Mouse (Mus musculus): Measurements from ENCODE around the gene Ackr1. TPM values are rescaled to one million over a fixed set of nuclear protein-coding genes. Genes with fewer than 3 reads are reported as not detected.
A peak's percentile ranks its signal among the peaks of the same experiment; 100 is the strongest.
"Not testable (repeated sequence)": the region's sequence is repeated elsewhere in the genome, so short reads cannot be mapped to it uniquely, and the experiment has no call there.

Ackr1 gene
- total RNA-seq, 2 experiments from 2014 or later, result 1.6 to 2.8 TPM

DNA sequence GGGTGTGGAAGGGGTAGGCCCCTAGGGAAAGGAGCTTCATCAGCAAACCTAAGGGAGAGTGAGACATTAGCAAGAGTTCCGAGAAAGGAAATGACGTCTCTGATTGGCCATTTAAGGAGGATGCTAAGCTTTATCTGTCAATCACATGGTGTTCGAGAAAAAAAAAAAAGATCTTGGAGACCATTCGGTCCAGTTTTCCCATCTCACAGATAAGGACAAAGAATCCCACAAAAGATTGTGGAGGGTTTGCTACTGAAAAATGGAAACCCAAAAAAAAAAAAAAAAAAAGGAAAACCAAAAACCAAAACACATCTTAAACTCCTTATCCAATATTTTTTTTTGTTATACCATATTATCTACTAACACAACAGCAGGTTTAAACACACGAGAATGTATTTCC is 15.6 kb upstream of the Ackr1 start:
- no peak for DNase-seq

DNA sequence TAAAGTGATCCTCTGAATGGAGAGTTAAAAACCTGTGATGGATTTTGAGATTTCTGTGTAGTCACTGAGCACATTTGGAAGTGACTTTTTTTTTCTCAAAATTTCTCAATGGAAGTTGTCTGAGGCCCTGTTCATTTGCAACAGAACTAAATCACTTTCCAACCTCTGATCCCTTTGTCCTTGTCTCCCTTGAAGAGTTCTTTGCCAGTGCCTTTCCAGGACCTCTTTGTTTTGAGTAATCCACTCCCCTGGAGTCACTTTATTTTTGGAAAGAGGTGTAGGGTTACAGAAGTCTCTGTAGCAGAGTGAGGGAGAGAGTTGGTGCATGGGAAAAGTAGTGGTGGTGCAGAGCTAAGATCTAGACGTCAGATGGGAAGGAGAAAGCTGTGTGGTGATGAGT is 15.0 kb upstream of the Ackr1 start:
- no peak for DNase-seq

- DNase-seq, result no peak
Observed at GRCm38 (mm10) chr1:173345112-173345511, 11.6 kb upstream of the Ackr1 start.

GRCm38 (mm10) chr1:173343934-173344333 is 10.4 kb upstream of the Ackr1 start:
- no peak for DNase-seq

DNA sequence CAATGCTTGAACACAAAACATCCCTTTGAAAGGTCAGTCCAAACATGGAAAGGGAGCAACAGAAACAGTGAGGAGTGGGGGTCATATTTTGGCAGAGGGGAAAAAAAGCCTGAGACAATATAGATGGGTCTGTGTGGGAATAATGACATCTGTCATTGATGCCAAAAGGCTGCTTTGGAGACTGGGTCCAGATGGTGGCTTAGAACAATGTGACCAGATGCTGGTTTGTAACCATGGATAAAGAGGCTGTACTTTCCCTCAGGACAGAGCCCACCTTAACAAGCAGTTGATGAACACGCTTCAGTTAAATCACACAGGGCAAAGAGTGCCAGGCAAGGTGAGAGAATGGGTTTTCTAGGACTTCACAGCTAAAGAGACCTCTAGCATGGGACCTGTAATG is 8.9 kb upstream of the Ackr1 start:
- no peak for DNase-seq

DNA sequence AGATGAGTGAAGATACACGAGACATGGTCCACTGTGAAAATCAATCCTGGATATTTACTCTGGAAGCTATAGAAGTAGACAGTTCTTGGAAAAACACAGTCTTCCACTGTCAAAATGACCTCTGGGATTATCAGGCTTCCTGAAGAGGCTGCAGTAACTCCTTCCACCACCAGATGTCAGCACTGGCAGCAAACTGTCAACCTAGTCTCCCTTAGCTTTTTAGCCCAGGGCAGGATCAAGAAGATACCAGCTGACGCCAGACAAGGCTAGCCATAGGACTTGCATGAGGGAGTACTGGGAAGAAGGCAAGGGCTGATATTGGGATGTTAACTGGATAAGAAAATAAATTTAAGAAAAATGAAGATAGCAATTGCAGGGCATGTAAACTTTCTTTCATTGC is 6.0 kb upstream of the Ackr1 start:
- peak; percentile 39 to 59 for DNase-seq

GRCm38 (mm10) chr1:173337008-173337407 is 3.5 kb upstream of the Ackr1 start:
- no peak for DNase-seq

GRCm38 (mm10) chr1:173335903-173336302 is 2.4 kb upstream of the Ackr1 start:
- DNase-seq, result no peak

- DNase-seq, result no peak
Observed at GRCm38 (mm10) chr1:173332418-173332817, 1.1 kb downstream of the Ackr1 start.

GRCm38 (mm10) chr1:173329743-173330142 is 3.8 kb downstream of the Ackr1 start:
- DNase-seq, result no peak

- no peak for DNase-seq
Observed at GRCm38 (mm10) chr1:173329185-173329584, 4.4 kb downstream of the Ackr1 start.

GRCm38 (mm10) chr1:173328446-173328845 is 5.1 kb downstream of the Ackr1 start:
- no peak for DNase-seq

GRCm38 (mm10) chr1:173326552-173326951 is 7.0 kb downstream of the Ackr1 start:
- DNase-seq, result no peak

DNA sequence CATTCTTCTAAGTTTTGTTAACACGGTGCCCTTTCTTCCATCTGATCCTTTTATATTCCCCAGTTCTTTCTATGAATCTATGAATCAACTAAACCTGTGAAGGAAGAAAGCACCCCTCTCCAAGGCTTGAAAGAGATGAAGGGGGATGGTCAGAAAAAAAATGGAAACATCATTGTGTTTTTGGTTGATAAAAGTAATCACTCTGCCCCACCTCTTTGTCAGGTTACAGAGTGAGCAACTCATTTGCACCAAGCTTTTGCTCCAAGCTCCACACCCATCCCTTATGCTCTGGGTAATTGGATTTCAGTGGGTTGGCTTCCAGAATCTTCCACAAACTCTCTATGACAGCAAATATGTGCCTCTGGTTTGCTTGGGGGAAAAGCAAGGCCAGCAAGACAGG is 8.2 kb downstream of the Ackr1 start:
- DNase-seq, result no peak

GRCm38 (mm10) chr1:173324961-173325360 is 8.6 kb downstream of the Ackr1 start:
- peak in 1 of 2 experiments; percentile 9 for DNase-seq

- DNase-seq, result peak; percentile 40 to 64
Observed at GRCm38 (mm10) chr1:173323839-173324585, 9.5 kb downstream of the Ackr1 start.

DNA sequence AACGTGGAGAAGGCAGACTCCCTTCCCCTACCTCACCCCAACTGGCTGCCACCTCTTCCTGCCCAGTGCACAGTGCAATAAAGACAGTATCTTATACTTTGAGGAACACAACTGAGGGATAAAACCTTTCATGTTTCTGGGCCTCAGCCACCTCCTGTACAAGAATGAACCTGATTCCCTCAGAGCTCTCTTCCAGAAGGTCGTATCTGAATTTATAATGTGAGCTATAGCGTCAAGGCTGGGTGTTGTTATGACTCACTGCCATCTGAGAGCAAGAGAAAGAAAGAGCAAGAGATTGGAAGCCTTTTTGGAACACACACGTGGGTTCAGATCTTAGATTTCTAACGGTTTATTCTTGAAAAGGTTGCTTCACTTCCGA is 11.3 kb downstream of the Ackr1 start:
- no peak for DNase-seq

- no peak for DNase-seq
Observed at GRCm38 (mm10) chr1:173321593-173322248, 11.8 kb downstream of the Ackr1 start.

DNA sequence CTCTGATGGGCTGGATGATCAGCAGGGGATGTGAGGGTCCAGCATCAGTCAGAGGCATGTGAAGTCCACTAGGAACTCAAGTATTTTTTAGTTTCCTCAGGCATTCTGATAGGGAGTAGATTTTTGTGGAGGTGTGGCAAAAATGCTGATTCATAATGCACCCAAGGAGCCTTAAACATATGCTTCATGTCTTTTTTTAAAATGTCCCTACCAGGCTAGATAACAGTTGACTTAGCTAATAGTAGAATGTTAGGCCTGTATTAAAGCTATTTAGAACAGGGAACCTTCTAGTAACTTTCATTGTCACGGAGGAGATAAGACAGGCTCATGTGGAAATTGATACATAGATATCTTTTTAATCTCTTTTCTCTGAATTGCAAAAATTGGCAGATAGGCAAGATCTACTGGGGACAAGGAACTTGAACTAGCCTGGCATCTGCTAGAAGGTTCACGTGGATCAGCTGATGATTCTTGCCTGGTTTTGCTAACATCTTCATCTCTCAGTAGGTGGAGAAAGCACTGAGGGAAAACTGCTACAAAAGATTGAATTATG is 15.5 kb downstream of the Ackr1 start:
- DNase-seq, result no peak

GRCm38 (mm10) chr1:173315725-173316124 is 17.8 kb downstream of the Ackr1 start:
- DNase-seq, result no peak

DNA sequence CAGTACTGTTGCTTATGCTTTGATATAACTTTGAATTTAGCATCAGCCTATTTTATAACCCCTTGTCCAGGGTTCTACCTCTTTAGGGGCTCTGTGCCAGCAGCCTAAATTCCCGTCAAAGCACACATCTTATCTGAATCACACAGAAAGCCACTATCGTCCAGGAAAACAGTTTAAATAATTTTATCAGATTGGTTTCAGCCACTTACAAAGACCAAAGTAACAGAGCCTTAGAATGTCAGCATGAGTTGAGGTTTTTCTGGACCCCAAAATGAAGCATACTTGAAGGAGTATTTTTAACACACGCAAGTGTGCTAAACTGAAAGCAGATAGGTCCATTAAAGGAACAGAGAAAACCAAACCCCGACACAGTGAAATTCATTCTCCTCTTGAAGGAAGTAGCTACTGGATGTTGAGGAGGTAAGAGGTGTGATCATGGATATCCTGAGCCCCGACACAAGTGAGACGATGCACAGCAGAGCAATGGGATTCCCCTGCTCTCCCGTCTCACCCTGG is 20.0 kb downstream of the Ackr1 start:
- DNase-seq, result not testable (repeated sequence)

DNA sequence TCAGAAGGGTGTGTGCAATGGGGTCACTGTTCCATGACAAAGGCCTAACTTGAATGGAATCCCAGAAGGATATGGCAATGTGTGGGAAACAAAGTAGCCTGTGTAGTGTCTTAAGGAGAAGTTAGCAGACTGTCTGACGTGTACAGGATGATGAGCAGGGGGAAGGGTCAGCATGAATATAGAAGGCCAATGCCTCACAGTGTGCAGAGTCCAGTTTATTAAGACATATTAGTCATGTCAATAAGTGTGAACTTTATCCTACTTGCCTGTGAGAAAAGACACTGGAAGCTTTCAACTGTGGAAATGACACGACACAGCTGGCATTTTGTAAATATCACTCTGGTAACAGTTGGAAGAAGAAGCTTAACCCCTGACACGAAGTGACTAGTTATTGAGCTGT is 30.8 kb downstream of the Ackr1 start:
- not testable (repeated sequence) for DNase-seq
